ENCODE assay signal across 8 mouse cellular contexts in genomic region chr1:172082101-172082898, GRCm38 (mm10). TPM values are rescaled to one million over a fixed set of nuclear protein-coding genes. Genes with fewer than 3 reads are reported as not detected.
DNase-seq lines count a peak whose midpoint lies in the region; ATAC-seq lines count a peak whose summit lies in the region.

TSS of gene Copa (plus strand) at chr1:172082529.
TSS of gene Ncstn (minus strand) at chr1:172082795.

- H3K4me3 ChIP-seq in hindbrain, embryonic 12.5 days, result peak within 1 kb of the TSS; percentile 62

- H3K9ac ChIP-seq in hindbrain, embryonic 12.5 days, result peak within 1 kb of the TSS; percentile 73

- under 1% methylated on average over 40 of the region's 40 CpGs for WGBS in hindbrain, embryonic 12.5 days

- peaks cover 20% of the 10 kb centered on the region for H3K4me1 ChIP-seq in hindbrain, embryonic 12.5 days

- peaks cover 25% of the 10 kb centered on the region for H3K36me3 ChIP-seq in hindbrain, embryonic 12.5 days

- H3K27ac ChIP-seq in hindbrain, embryonic 12.5 days, result peak within 1 kb of the TSS; percentile 81

- peak; percentile 98 for ATAC-seq in hindbrain, embryonic 12.5 days (ENCODE audit: low FRiP score)

- no peaks in the 10 kb centered on the region for H3K27me3 ChIP-seq in hindbrain, embryonic 12.5 days

- H3K9me3 ChIP-seq in hindbrain, embryonic 12.5 days (replicated peaks), result no peaks in the 10 kb centered on the region

- DNase-seq in NIH3T3 (ENCODE audit: low read depth), result peak; percentile 97
- DNase-seq in cerebellum, postnatal 10 days, result peak; percentile 94 to 96
- peak; percentile 84 to 91 for DNase-seq in frontal cortex, postnatal 10 days (ENCODE audit: low spot score in 2 of 2)
- DNase-seq in layer of hippocampus, postnatal 14 days (ENCODE audit: low spot score in 2 of 2), result peak; percentile 92 to 94
- peak; percentile 93 for DNase-seq in lung, postnatal 14 days
- peak; percentile 88 for DNase-seq in retina, adult 2 months (ENCODE audit: low read depth, low spot score)
- DNase-seq in thymus, postnatal 36 days, result peak; percentile 90 to 92

- peak within 1 kb of the TSS; percentile 82 for H3K4me2 ChIP-seq in hindbrain, embryonic 12.5 days (replicated peaks)

RNA-seq across cellular contexts. Expression of gene Copa, which starts in this region (rescaled TPM):
- polyA plus RNA-seq in hindbrain, embryonic 12.5 days (2016; fragmentation: Nextera tagmentation; extraction: Ambion mirVana), result 233 and 256 TPM in 2 replicates
- 100 to 1,000 TPM; 152 TPM for total RNA-seq in layer of hippocampus, postnatal 14 days (2021)

RNA-seq across cellular contexts. Expression of gene Ncstn, which starts in this region (rescaled TPM):
- 128 and 132 TPM in 2 replicates for polyA plus RNA-seq in hindbrain, embryonic 12.5 days (2016; fragmentation: Nextera tagmentation; extraction: Ambion mirVana)
- total RNA-seq in layer of hippocampus, postnatal 14 days (2021), result 10 to 100 TPM; 71.4 to 73.2 TPM

Comparison
In these comparisons a context has a peak if more than half of its experiments do, and no peak if none do; other contexts are left out.
1. Peak in every context shown above with its lines: DNase-seq, ATAC-seq, H3K4me3 ChIP-seq and H3K27ac ChIP-seq.